10 mouse cellular contexts compared by ENCODE assay signal in genomic region chr11:79099032-79099431, GRCm38 (mm10). TPM values are rescaled to one million over a fixed set of nuclear protein-coding genes. Genes with fewer than 3 reads are reported as not detected.
DNase-seq lines count a peak whose midpoint lies in the region; ATAC-seq and TF ChIP-seq lines count a peak whose summit lies in the region.
"Had no signal": no experiment of that assay in that cellular context is flagged by ENCODE, and none has a peak within 500 bp of the region (broad histone marks: within the 10 kb centered on the region; RNA-seq: fewer than 3 reads in every experiment).

No protein-coding gene starts in this region.

- 0 out of 2 replicates have a peak overlapping the region, but pooled peaks have one; percentile 2 for H3K27ac ChIP-seq in kidney, postnatal 0 days
- no peak overlapping the region for H3K27ac ChIP-seq in kidney, embryonic 14.5 days (ENCODE audit: low read depth, low read length)

- no peaks in the 10 kb centered on the region for H3K36me3 ChIP-seq in kidney, postnatal 0 days (ENCODE audit: insufficient read depth, low read length)
- no peaks in the 10 kb centered on the region for H3K36me3 ChIP-seq in kidney, embryonic 14.5 days (ENCODE audit: control insufficient read depth, insufficient read depth, low read length)
- H3K36me3 ChIP-seq: G1E had no signal

- TF ChIP-seq CTCF in kidney, postnatal 0 days (IDR thresholded peaks at IDR 0.05; ENCODE audit: low read depth): no peak

- H3K9me3 ChIP-seq in kidney, postnatal 0 days (replicated peaks; ENCODE audit: low read length): no peaks in the 10 kb centered on the region
- H3K9me3 ChIP-seq in kidney, embryonic 14.5 days (ENCODE audit: control insufficient read depth, low read length): no peaks in the 10 kb centered on the region
- H3K9me3 ChIP-seq: G1E had no signal

- ATAC-seq in kidney, postnatal 0 days (replicated peaks; ENCODE audit: low FRiP score, low read depth): no peak
- ATAC-seq in kidney, embryonic 14.5 days (ENCODE audit: low FRiP score, low TSS enrichment): no peak

- DNase-seq in kidney, postnatal 0 days (ENCODE audit: low spot score): no peak
- peak; percentile 56 to 67 for DNase-seq in adrenal gland, adult 18-20 months (ENCODE audit: low spot score in 2 of 2)
- peak; percentile 74 for DNase-seq in adrenal gland, postnatal 25 days
- peak; percentile 53 to 61 for DNase-seq in kidney, postnatal 4 days
- no peak for DNase-seq in thymus, postnatal 10 days (ENCODE audit: low spot score in 2 of 2)
- no peak for DNase-seq in thymus, adult 18-20 months
- DNase-seq in embryo, embryonic 9.5 days (ENCODE audit: extremely low spot score): no peak

- H3K4me1 ChIP-seq in kidney, postnatal 0 days (replicated peaks; ENCODE audit: insufficient read depth, low read length): peaks cover 39% of the 10 kb centered on the region
- peaks cover 24% of the 10 kb centered on the region for H3K4me1 ChIP-seq in kidney, embryonic 14.5 days (ENCODE audit: control insufficient read depth, insufficient read depth, low read length)

- 50% methylated on average over 8 of the region's 8 CpGs for WGBS in kidney, postnatal 0 days
- 40% methylated on average over 8 of the region's 8 CpGs for WGBS in kidney, embryonic 14.5 days

- H3K27me3 ChIP-seq in kidney, postnatal 0 days (ENCODE audit: insufficient read depth, low read length): no peaks in the 10 kb centered on the region
- no peaks in the 10 kb centered on the region for H3K27me3 ChIP-seq in kidney, embryonic 14.5 days (ENCODE audit: control insufficient read depth, insufficient read depth, low read length)

- H3K9ac ChIP-seq in kidney, postnatal 0 days (ENCODE audit: low read depth, low read length): no peak overlapping the region
- H3K9ac ChIP-seq in kidney, embryonic 14.5 days (ENCODE audit: low read depth, low read length): no peak overlapping the region

- no peak overlapping the region for H3K4me3 ChIP-seq in kidney, postnatal 0 days (replicated peaks; ENCODE audit: low read depth, low read length)
- H3K4me3 ChIP-seq in kidney, embryonic 14.5 days (ENCODE audit: low read length): no peak overlapping the region
- H3K4me3 ChIP-seq: myocyte had no signal

- H3K4me2 ChIP-seq in kidney, postnatal 0 days (ENCODE audit: low read length): no peak overlapping the region
- no peak overlapping the region for H3K4me2 ChIP-seq in kidney, embryonic 14.5 days (replicated peaks; ENCODE audit: low read depth, low read length)

RNA-seq across cellular contexts. Expression of gene Ksr1, which starts 47.2 kb away (rescaled TPM):
- 1.7 and 1.8 TPM in 2 replicates for polyA plus RNA-seq in kidney, postnatal 0 days (2015; fragmentation: Nextera tagmentation; extraction: Ambion mirVana)
- 2.7 and 4.1 TPM in 2 replicates for polyA plus RNA-seq in kidney, embryonic 14.5 days (2014; fragmentation: Nextera tagmentation; extraction: Ambion mirVana)
- 1 to 10 TPM; 6.7 to 7.4 TPM for total RNA-seq in adrenal gland, adult 18-20 months (2021)
- total RNA-seq in adrenal gland, postnatal 25 days (2021): 11.1 and 15.0 TPM in 2 replicates

Comparison
In these comparisons a context has a peak if more than half of its experiments do, and no peak if none do; other contexts are left out.
1. DNase-seq: peak in adrenal gland, adult 18-20 months (2 of 2), adrenal gland, postnatal 25 days (single experiment) and kidney, postnatal 4 days (2 of 2); none in kidney, postnatal 0 days (single experiment), thymus, postnatal 10 days (0 of 2), thymus, adult 18-20 months (0 of 2) and embryo, embryonic 9.5 days (single experiment).